Mouse (Mus musculus) ES-Bruce4 (cell line): ENCODE measurements at regions not wholly inside any gene's neighbourhood (a gene's known extent, or its start where the extent isn't known, plus 50 kb on each side); places are given as distances from the start of the nearest gene placed in this dataset.

Experiments used
- CTCF ChIP-seq: IDR thresholded peaks from one replicate; pipeline ENCODE4 v1.8.1; 2011; ENCODE audit warnings: low read depth, low read length
- POLR2A ChIP-seq: IDR thresholded peaks from one replicate; pipeline ENCODE4 v1.8.1; 2011; ENCODE audit warnings: low read length; ENCODE audit not compliant: insufficient read depth

- TF ChIP-seq POLR2A (no peak), CTCF (no peak)
Measured at GRCm38 (mm10) chr2:117440801-117441281, 98.0 kb upstream of the Rasgrp1 start.
